Mouse (Mus musculus) brown adipose tissue, adult 24 weeks (tissue): ENCODE results near the gene Etnk2. TPM values are rescaled to one million over a fixed set of nuclear protein-coding genes. Genes with fewer than 3 reads are reported as not detected.

Experiments
- H3K27ac ChIP-seq: fragments of 200-500 bp; replicated peaks from 2 replicates; pipeline ENCODE4 v1.5.1; 2012; ENCODE audit warnings: low read depth, mild to moderate bottlenecking, low read length
- H3K4me1 ChIP-seq: fragments of 200-500 bp; 2 replicates; pipeline ENCODE4 v1.6.1; 2012; ENCODE audit warnings: low read length, mixed read lengths; ENCODE audit not compliant: control insufficient read depth, insufficient read depth, insufficient read length
- H3K4me3 ChIP-seq: fragments of 200-500 bp; 2 replicates; pipeline ENCODE4 v1.5.1; 2012; ENCODE audit warnings: low read depth, mild to moderate bottlenecking, low read length, moderate library complexity; ENCODE audit not compliant: insufficient read depth
- polyA plus RNA-seq: library from polyadenylated mRNA; stranded (reverse); fragments of >200 nt; gene quantifications from 2 replicates; pipeline ENCODE4 v1.2.4, GENCODE M21; 2012; ENCODE audit not compliant: missing spikeins, insufficient read depth, insufficient read length

Gene Etnk2
- polyA plus RNA-seq, result not detected in 2 replicates

DNA sequence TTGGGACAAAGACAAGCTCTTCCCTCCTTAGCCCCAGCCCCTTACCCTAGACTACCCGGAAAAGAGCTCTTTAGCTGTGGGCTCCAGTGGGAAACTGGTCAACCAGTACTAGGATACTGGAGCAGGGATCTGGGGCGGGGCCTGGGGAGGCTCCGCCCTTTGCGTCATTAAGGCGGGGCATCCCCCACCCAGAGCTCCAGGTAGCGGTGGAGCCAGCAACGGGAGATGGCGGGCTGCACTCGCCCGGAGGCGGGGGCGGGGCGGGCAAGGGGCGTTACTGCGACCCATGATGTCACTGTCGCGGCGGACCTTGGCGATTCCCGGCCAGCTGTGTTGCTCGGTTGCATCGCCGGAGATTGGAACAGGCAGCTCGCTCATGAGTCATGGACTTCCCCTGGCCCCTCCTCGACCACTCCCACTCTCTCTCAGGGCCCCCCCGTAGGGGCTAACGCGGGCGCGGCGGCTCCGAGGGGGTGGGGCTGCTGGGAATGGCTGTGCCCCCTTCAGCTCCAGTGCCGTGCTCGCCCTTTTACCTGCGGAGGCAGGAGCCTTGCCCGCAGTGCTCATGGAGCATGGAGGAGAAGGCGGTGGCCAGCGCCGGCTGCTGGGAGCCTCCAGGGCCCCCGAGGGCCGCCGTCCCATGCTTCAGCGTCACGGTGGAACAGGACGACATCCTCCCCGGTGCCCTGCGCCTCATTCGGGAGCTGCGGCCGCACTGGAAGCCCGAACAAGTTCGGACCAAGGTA, at the start of gene Etnk2:
Gene Etnk2, plus strand, starts transcription at position 297 of the 746 bp plus-strand sequence.
- Histone ChIP-seq H3K4me1 (no peaks in the 10 kb centered on the region), H3K4me3 (peak within 1 kb of the TSS; percentile 57), H3K27ac (no peak within 1 kb of the TSS)

DNA sequence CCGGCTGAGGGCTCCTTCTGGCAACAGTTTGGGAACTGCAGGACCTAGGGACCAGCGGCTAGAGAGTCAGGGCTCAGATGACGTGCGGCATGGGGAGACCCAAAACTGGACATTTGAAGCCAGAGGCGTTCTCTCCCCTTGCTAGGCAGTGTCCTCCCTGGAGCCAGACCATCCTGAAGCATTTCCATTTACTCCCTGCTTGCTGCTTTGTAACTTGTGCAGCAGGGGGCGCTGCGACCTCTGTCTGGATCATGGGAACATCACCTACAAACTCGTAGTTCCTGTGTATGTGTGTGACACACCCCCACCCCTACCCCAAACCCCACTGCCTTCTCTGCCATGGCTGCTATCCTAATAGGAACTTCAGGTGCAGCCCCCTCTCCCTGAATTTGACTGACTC, 49.0 kb upstream of the Etnk2 start:
- Histone ChIP-seq H3K27ac (no peak overlapping the region), H3K4me1 (no peaks in the 10 kb centered on the region), H3K4me3 (no peak overlapping the region)

GRCm38 (mm10) chr1:133315775-133316174, 47.6 kb upstream of the Etnk2 start:
- Histone ChIP-seq H3K27ac (no peak overlapping the region), H3K4me1 (no peaks in the 10 kb centered on the region), H3K4me3 (no peak overlapping the region)

DNA sequence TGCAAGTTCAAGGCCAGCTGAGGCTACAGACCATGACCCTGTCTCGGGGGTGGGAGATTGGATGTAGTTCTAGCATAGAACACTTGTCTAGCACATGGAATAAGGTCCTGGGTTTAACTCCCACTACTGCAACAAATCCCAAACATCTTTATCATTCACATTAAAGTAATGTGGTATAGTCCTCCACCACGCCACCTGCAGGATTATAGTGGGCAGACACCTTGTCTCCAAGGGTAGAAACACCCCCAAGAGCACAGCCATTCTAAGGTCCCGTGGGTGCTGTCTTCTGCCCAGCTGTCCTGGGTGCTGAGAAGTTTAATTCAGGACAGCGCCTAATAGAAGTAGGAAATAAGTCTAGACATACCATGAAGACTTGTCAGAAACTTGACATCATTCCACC, 46.8 kb upstream of the Etnk2 start:
- no peak overlapping the region for H3K4me3 ChIP-seq
- H3K27ac ChIP-seq, result no peak overlapping the region
- no peaks in the 10 kb centered on the region for H3K4me1 ChIP-seq

GRCm38 (mm10) chr1:133317149-133317548, 46.2 kb upstream of the Etnk2 start:
- H3K4me1 ChIP-seq, result no peaks in the 10 kb centered on the region
- H3K4me3 ChIP-seq, result no peak overlapping the region
- no peak overlapping the region for H3K27ac ChIP-seq

DNA sequence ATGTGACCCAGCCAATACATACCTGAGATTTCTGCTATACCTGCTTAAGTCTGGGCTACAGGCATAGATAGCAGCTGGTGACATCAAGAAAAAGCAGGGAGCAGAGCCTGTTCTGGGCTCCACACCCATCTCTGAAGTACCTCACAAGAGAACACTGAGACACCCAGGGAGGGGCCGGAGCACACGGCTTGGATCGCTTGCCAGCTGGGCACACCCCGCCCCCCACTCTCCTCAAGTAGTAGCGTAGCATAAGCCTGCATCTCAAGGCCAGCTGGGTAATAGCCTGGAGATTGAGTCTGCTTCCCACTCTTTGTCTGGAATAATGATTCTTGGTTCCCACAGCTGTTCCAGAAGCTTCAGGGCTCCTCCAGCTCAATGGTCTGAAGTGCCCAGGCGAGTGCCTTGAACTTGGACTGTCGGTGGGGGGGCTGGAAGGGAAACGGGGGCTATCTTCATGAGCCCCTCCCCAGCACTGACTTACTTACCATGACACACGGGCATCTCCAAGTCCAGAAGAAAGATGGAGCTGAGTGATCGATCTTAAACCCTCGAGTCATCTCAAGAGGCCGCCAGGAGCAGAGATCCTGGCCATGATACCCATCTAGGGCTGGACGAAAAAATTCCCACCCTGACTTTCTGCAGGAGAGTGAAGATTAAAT, 42.0 kb upstream of the Etnk2 start, which contains the start of gene Kiss1:
Gene Kiss1, plus strand, starts transcription at position 609 of the 659 bp plus-strand sequence.
- no peaks in the 10 kb centered on the region for H3K4me1 ChIP-seq
- H3K27ac ChIP-seq, result no peak within 1 kb of the TSS
- H3K4me3 ChIP-seq, result no peak within 1 kb of the TSS

DNA sequence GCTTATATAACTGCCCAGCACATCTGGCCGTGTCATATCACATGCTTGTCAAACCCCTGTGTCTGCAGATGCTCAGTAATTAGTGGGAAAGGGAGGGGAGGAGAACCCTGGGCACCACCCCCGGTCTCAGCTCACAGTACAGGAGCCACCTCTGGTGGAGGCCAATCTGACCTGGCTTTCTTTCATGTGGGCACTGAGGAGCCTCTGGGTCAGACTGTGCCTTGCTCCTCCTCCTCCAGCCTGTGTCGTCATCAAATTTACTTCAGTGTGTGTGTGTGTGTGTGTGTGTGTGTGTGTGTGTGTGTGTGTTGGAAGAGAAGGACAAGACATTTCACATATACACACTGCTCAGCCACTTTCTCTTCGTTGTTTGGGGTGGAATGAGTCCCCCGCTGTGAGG, 40.0 kb upstream of the Etnk2 start:
- no peak overlapping the region for H3K4me3 ChIP-seq
- H3K4me1 ChIP-seq, result no peaks in the 10 kb centered on the region
- H3K27ac ChIP-seq, result no peak overlapping the region

DNA sequence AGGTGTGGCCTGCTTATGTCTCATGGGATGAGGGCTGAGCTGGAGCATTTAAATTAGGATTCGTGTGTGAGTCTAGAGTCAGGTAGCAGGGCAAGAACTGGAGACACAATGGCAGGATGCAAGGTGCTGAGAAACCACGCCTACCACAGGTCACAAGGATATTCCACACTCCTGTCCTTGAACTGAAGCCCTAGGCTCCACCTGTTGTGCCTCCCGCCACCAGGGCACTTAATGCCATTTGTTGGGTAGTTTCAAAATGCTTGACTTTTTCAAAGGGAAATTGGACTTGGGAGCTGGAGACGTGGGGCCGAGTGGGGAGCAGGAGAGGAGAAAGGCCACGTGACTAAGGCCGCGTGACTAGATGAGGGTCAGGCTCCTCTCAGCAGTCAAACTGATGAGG, 37.4 kb upstream of the Etnk2 start:
- no peaks in the 10 kb centered on the region for H3K4me1 ChIP-seq
- no peak overlapping the region for H3K4me3 ChIP-seq
- H3K27ac ChIP-seq, result no peak overlapping the region

DNA sequence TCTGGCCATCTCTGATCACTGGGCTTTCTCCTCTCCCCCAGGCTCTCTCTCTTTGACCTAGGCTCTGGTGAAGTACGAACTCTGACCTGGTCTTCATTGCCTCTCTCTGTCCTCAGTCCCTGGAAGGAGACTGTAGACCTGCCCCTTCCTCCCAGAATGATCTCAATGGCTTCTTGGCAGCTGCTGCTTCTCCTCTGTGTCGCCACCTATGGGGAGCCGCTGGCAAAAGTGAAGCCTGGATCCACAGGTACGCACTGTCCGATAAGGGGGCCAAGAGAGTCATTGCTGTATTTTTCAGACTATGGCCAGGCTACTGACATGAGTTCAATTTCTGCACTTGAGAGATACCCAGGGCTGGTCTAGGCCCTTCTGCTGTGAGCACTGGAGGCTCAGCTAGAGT, 36.3 kb upstream of the Etnk2 start:
- Histone ChIP-seq H3K4me1 (no peaks in the 10 kb centered on the region), H3K4me3 (no peak overlapping the region), H3K27ac (no peak overlapping the region)

GRCm38 (mm10) chr1:133328299-133328795, 35.0 kb upstream of the Etnk2 start:
- Histone ChIP-seq H3K4me1 (no peaks in the 10 kb centered on the region), H3K4me3 (no peak overlapping the region), H3K27ac (no peak overlapping the region)

GRCm38 (mm10) chr1:133328896-133329637, 34.3 kb upstream of the Etnk2 start:
- no peaks in the 10 kb centered on the region for H3K4me1 ChIP-seq
- no peak overlapping the region for H3K27ac ChIP-seq
- H3K4me3 ChIP-seq, result no peak overlapping the region

DNA sequence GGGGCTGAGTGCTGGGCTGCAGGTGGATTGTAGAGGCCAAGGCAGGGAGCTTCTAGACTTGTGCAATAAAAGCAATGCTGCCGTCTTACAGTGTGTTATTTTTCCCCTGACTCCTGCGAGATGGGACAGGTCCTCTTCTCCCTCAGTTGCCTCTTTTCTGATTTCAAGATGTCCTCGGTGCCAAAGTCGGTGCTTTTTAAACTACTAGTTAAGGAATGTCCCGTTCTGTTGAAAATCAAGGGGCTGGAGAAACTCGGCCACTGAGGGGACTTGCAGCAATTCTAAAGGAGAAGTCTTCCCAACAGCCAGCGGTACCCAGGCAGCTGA, 33.8 kb upstream of the Etnk2 start:
- Histone ChIP-seq H3K4me1 (no peaks in the 10 kb centered on the region), H3K4me3 (no peak overlapping the region), H3K27ac (no peak overlapping the region)

GRCm38 (mm10) chr1:133331142-133331541, 32.2 kb upstream of the Etnk2 start:
- no peak overlapping the region for H3K27ac ChIP-seq
- no peaks in the 10 kb centered on the region for H3K4me1 ChIP-seq
- H3K4me3 ChIP-seq, result no peak overlapping the region

GRCm38 (mm10) chr1:133332656-133333430, 30.5 kb upstream of the Etnk2 start:
- no peaks in the 10 kb centered on the region for H3K4me1 ChIP-seq
- H3K27ac ChIP-seq, result no peak overlapping the region
- H3K4me3 ChIP-seq, result no peak overlapping the region

DNA sequence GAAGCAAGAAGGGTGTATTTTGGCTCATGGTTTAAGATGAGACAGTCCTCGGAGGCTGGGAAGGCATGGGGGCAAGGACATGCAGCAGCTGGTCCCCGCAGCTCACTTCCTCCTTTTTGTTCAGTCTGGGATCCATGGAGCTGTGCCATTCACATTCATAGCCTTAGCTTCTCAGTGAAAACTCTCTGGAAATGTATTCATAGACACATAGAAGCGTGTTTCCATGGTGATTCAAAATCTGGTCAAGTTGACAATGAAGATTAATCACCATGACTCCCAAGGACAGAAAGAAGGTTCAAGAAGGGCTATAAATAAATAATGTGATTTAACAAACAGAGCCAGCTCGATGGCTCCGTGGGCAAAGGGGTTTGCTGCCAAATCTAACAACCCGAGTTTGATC, 29.4 kb upstream of the Etnk2 start:
- no peak overlapping the region for H3K27ac ChIP-seq
- no peaks in the 10 kb centered on the region for H3K4me1 ChIP-seq
- H3K4me3 ChIP-seq, result no peak overlapping the region
